Mouse (Mus musculus) forebrain, embryonic 10.5 days (tissue): ENCODE measurements around the gene Pla2g10. TPM values are rescaled to one million over a fixed set of nuclear protein-coding genes. Genes with fewer than 3 reads are reported as not detected.
"Not testable (repeated sequence)": the region's sequence is repeated elsewhere in the genome, so short reads cannot be mapped to it uniquely, and the experiment has no call there.

Source experiments
- DNase-seq: peaks from one replicate; pipeline ENCODE4 v3.0.0-alpha.2; 2017; ENCODE audit warnings: low spot score; ENCODE audit errors: extremely low spot score
- H3K27ac ChIP-seq: fragments of 300-500 bp; sonication (generic); 2 replicates; pipeline ENCODE4 v1.5.1; 2016; ENCODE audit warnings: mild to moderate bottlenecking
- H3K27me3 ChIP-seq: fragments of 300-500 bp; sonication (generic); 2 replicates; pipeline ENCODE4 v1.6.1; 2016; ENCODE audit warnings: mild to moderate bottlenecking; ENCODE audit not compliant: poor library complexity, severe bottlenecking
- H3K36me3 ChIP-seq: fragments of 300-500 bp; sonication (generic); replicated peaks from 2 replicates; pipeline ENCODE4 v1.6.1; 2016; ENCODE audit warnings: mild to moderate bottlenecking, moderate library complexity
- H3K4me1 ChIP-seq: fragments of 300-500 bp; sonication (generic); 2 replicates; pipeline ENCODE4 v1.6.1; 2016
- H3K4me3 ChIP-seq: fragments of 300-500 bp; sonication (generic); 2 replicates; pipeline ENCODE4 v1.5.1; 2016; ENCODE audit warnings: mild to moderate bottlenecking, moderate library complexity
- H3K9me3 ChIP-seq: fragments of 300-500 bp; sonication (generic); 2 replicates; pipeline ENCODE4 v1.6.1; 2016; ENCODE audit warnings: mild to moderate bottlenecking, moderate library complexity
- WGBS: fragments of 180-500 bp; shearing (Covaris S2); methylation state at CpG from one replicate; pipeline ENCODE4 v1.1.7; 2016; 5-methylcytosine and 5-hydroxymethylcytosine counted together
- polyA plus RNA-seq: library from polyadenylated mRNA; unstranded; fragments of >200 nt; fragmentation: Nextera tagmentation; extraction: Ambion mirVana; gene quantifications from 2 replicates; pipeline ENCODE4 v1.2.1, GENCODE M21; 2016

Pla2g10 gene
- polyA plus RNA-seq, 1 experiment from 2014 or later = not detected

GRCm38 (mm10) chr16:13714910-13715309 lies 15.9 kb downstream of the Pla2g10 start:
- H3K4me1 ChIP-seq = no peaks in the 10 kb centered on the region
- H3K9me3 ChIP-seq = no peaks in the 10 kb centered on the region
- H3K36me3 ChIP-seq = no peaks in the 10 kb centered on the region
- 94% methylated on average over 3 of the region's 3 CpGs for whole genome bisulfite sequencing
- DNase-seq = no peak
- no peak overlapping the region for H3K27ac ChIP-seq
- no peak overlapping the region for H3K4me3 ChIP-seq
- H3K27me3 ChIP-seq = no peaks in the 10 kb centered on the region

GRCm38 (mm10) chr16:13704676-13705075 lies 26.1 kb downstream of the Pla2g10 start:
- 84% methylated on average over 10 of the region's 10 CpGs for WGBS
- no peak for DNase-seq
- Histone ChIP-seq H3K36me3 (peaks cover 58% of the 10 kb centered on the region), H3K4me3 (no peak overlapping the region), H3K27ac (no peak overlapping the region), H3K4me1 (no peaks in the 10 kb centered on the region), H3K27me3 (no peaks in the 10 kb centered on the region), H3K9me3 (no peaks in the 10 kb centered on the region)

GRCm38 (mm10) chr16:13702184-13702583 lies 28.6 kb downstream of the Pla2g10 start:
- Histone ChIP-seq H3K4me1 (no peaks in the 10 kb centered on the region), H3K4me3 (no peak overlapping the region), H3K36me3 (peaks cover 83% of the 10 kb centered on the region), H3K9me3 (no peaks in the 10 kb centered on the region), H3K27ac (no peak overlapping the region), H3K27me3 (no peaks in the 10 kb centered on the region)
- WGBS = 95% methylated on average over 7 of the region's 7 CpGs
- no peak for DNase-seq

- WGBS = 92% methylated on average over 7 of the region's 7 CpGs
- peaks cover 93% of the 10 kb centered on the region for H3K36me3 ChIP-seq
Observed at GRCm38 (mm10) chr16:13698998-13699397, 31.8 kb downstream of the Pla2g10 start.

GRCm38 (mm10) chr16:13678601-13679319 lies 52.0 kb downstream of the Pla2g10 start:
- no peaks in the 10 kb centered on the region for H3K9me3 ChIP-seq
- no peaks in the 10 kb centered on the region for H3K27me3 ChIP-seq
- H3K36me3 ChIP-seq = peaks cover 43% of the 10 kb centered on the region
- no peak overlapping the region for H3K27ac ChIP-seq
- no peak for DNase-seq
- WGBS = 91% methylated on average over 3 of the region's 3 CpGs
- H3K4me1 ChIP-seq = no peaks in the 10 kb centered on the region
- H3K4me3 ChIP-seq = no peak overlapping the region

More at GRCm38 (mm10) chr16:13698998-13699397, 31.8 kb downstream of the Pla2g10 start:
- H3K9me3 ChIP-seq = no peaks in the 10 kb centered on the region
- no peaks in the 10 kb centered on the region for H3K4me1 ChIP-seq
- H3K4me3 ChIP-seq = no peak overlapping the region
- H3K27me3 ChIP-seq = no peaks in the 10 kb centered on the region
- no peak overlapping the region for H3K27ac ChIP-seq
- no peak for DNase-seq

GRCm38 (mm10) chr16:13674511-13674910 lies 56.3 kb downstream of the Pla2g10 start:
- WGBS = 93% methylated on average over 3 of the region's 3 CpGs
- no peak for DNase-seq
- Histone ChIP-seq H3K9me3 (no peaks in the 10 kb centered on the region), H3K36me3 (peaks cover 32% of the 10 kb centered on the region), H3K4me1 (peaks cover 9% of the 10 kb centered on the region), H3K27ac (no peak overlapping the region), H3K27me3 (no peaks in the 10 kb centered on the region), H3K4me3 (no peak overlapping the region)

GRCm38 (mm10) chr16:13673114-13673513 lies 57.7 kb downstream of the Pla2g10 start:
- Histone ChIP-seq H3K27me3 (no peaks in the 10 kb centered on the region), H3K27ac (no peak overlapping the region), H3K4me3 (peak overlapping the region; percentile 94), H3K9me3 (no peaks in the 10 kb centered on the region), H3K36me3 (peaks cover 21% of the 10 kb centered on the region), H3K4me1 (peaks cover 13% of the 10 kb centered on the region)
- WGBS = 77% methylated on average over 5 of the region's 5 CpGs
- no peak for DNase-seq

GRCm38 (mm10) chr16:13672386-13672898 lies 58.3 kb downstream of the Pla2g10 start:
- Histone ChIP-seq H3K4me3 (peak overlapping the region; percentile 94), H3K4me1 (peaks cover 16% of the 10 kb centered on the region), H3K27ac (peak overlapping the region; percentile 90), H3K9me3 (no peaks in the 10 kb centered on the region), H3K27me3 (no peaks in the 10 kb centered on the region), H3K36me3 (peaks cover 14% of the 10 kb centered on the region)
- 3% methylated on average over 20 of the region's 20 CpGs for whole genome bisulfite sequencing
- peak; percentile 55 for DNase-seq

GRCm38 (mm10) chr16:13671685-13672385 lies 58.9 kb downstream of the Pla2g10 start, which contains the start of the genes Bfar and 3110001I22Rik:
Gene Bfar (plus strand): TSS chr16:13671858.
Gene 3110001I22Rik (plus strand): TSS chr16:13671929.
- H3K9me3 ChIP-seq = no peaks in the 10 kb centered on the region
- H3K27me3 ChIP-seq = no peaks in the 10 kb centered on the region
- H3K4me3 ChIP-seq = peak within 1 kb of the TSS; percentile 94
- DNase-seq = peak; percentile 90
- peaks cover 22% of the 10 kb centered on the region for H3K4me1 ChIP-seq
- H3K27ac ChIP-seq = peak within 1 kb of the TSS; percentile 90
- peaks cover 8% of the 10 kb centered on the region for H3K36me3 ChIP-seq
- under 1% methylated on average over 53 of the region's 54 CpGs for WGBS

GRCm38 (mm10) chr16:13670896-13671295 lies 59.9 kb downstream of the Pla2g10 start:
- not testable (repeated sequence) for DNase-seq, H3K27ac ChIP-seq, H3K27me3 ChIP-seq, H3K9me3 ChIP-seq, H3K36me3 ChIP-seq
- Histone ChIP-seq H3K4me3 (peak overlapping the region; percentile 94), H3K4me1 (peaks cover 24% of the 10 kb centered on the region)
- 79% methylated on average over 5 of the region's 5 CpGs for whole genome bisulfite sequencing

GRCm38 (mm10) chr16:13669282-13669681 lies 61.5 kb downstream of the Pla2g10 start:
- 96% methylated on average over 1 of the region's 1 CpGs for WGBS

GRCm38 (mm10) chr16:13668402-13669108 lies 62.2 kb downstream of the Pla2g10 start:
- peaks cover 21% of the 10 kb centered on the region for H3K36me3 ChIP-seq
- H3K4me3 ChIP-seq = peak overlapping the region; percentile 84
- no peak for DNase-seq
- no peaks in the 10 kb centered on the region for H3K9me3 ChIP-seq
- H3K4me1 ChIP-seq = peaks cover 24% of the 10 kb centered on the region
- H3K27ac ChIP-seq = peak overlapping the region; percentile 88
- H3K27me3 ChIP-seq = no peaks in the 10 kb centered on the region
- whole genome bisulfite sequencing = 82% methylated on average over 10 of the region's 10 CpGs

More at GRCm38 (mm10) chr16:13669282-13669681, 61.5 kb downstream of the Pla2g10 start:
- no peaks in the 10 kb centered on the region for H3K9me3 ChIP-seq
- no peak for DNase-seq
- peaks cover 24% of the 10 kb centered on the region for H3K4me1 ChIP-seq
- peaks cover 19% of the 10 kb centered on the region for H3K36me3 ChIP-seq
- H3K27me3 ChIP-seq = no peaks in the 10 kb centered on the region
- no peak overlapping the region for H3K27ac ChIP-seq
- no peak overlapping the region for H3K4me3 ChIP-seq
